Comparison of ENCODE assay signal across 10 mouse cellular contexts in genomic region chr16:72913134-72913533, GRCm38 (mm10).
DNase-seq lines count a peak whose midpoint lies in the region; ATAC-seq and TF ChIP-seq lines count a peak whose summit lies in the region.
"Had no signal": no experiment of that assay in that cellular context is flagged by ENCODE, and none has a peak within 500 bp of the region (broad histone marks: within the 10 kb centered on the region; RNA-seq: fewer than 3 reads in every experiment).

No protein-coding gene starts in this region.

- H3K9me3 ChIP-seq in liver, embryonic 11.5 days (ENCODE audit: control insufficient read depth, low read length), result no peaks in the 10 kb centered on the region
- no peaks in the 10 kb centered on the region for H3K9me3 ChIP-seq in heart, postnatal 0 days (replicated peaks; ENCODE audit: control insufficient read depth, low read length)
- H3K9me3 ChIP-seq in limb, embryonic 10.5 days (replicated peaks), result no peaks in the 10 kb centered on the region
- H3K9me3 ChIP-seq: liver, embryonic 13.5 days had no signal

- no peaks in the 10 kb centered on the region for H3K4me1 ChIP-seq in liver, embryonic 11.5 days (replicated peaks; ENCODE audit: control insufficient read depth, insufficient read depth, low read length)
- H3K4me1 ChIP-seq in heart, postnatal 0 days (ENCODE audit: control insufficient read depth, insufficient read depth), result no peaks in the 10 kb centered on the region
- H3K4me1 ChIP-seq in limb, embryonic 10.5 days, result no peaks in the 10 kb centered on the region
- H3K4me1 ChIP-seq: liver, embryonic 13.5 days had no signal

- no peaks in the 10 kb centered on the region for H3K36me3 ChIP-seq in liver, embryonic 11.5 days (ENCODE audit: control insufficient read depth, insufficient read depth, low read length)
- no peaks in the 10 kb centered on the region for H3K36me3 ChIP-seq in heart, postnatal 0 days (replicated peaks; ENCODE audit: control insufficient read depth, insufficient read depth, low read length)
- H3K36me3 ChIP-seq in limb, embryonic 10.5 days, result no peaks in the 10 kb centered on the region
- H3K36me3 ChIP-seq: liver, embryonic 13.5 days had no signal

- DNase-seq in liver, result peak; percentile 8
- no peak for DNase-seq in liver, embryonic 11.5 days (ENCODE audit: low spot score)
- DNase-seq in cerebellum, adult 11-12 months, result peak; percentile 89
- no peak for DNase-seq in heart, postnatal 0 days (ENCODE audit: low spot score)
- DNase-seq in left cerebral cortex, adult 18-20 months (ENCODE audit: low spot score in 2 of 2), result peak; percentile 80
- DNase-seq in limb, embryonic 10.5 days (ENCODE audit: low spot score), result no peak
- no peak for DNase-seq in spleen, postnatal 36 days (ENCODE audit: low spot score in 2 of 2)
- no peak for DNase-seq in thymus, postnatal 25 days
- DNase-seq: liver, embryonic 13.5 days had no signal

- no peak overlapping the region for H3K27ac ChIP-seq in liver, embryonic 11.5 days (ENCODE audit: low read depth, low read length)
- H3K27ac ChIP-seq in heart, postnatal 0 days (ENCODE audit: low read depth), result no peak overlapping the region
- H3K27ac ChIP-seq in limb, embryonic 10.5 days, result no peak overlapping the region
- H3K27ac ChIP-seq: liver, embryonic 13.5 days had no signal

- no peak for ATAC-seq in liver, embryonic 11.5 days (replicated peaks; ENCODE audit: low FRiP score)
- 0 out of 2 replicates have a peak, but pooled peaks have one; percentile 14 for ATAC-seq in heart, postnatal 0 days (ENCODE audit: insufficient read depth, low read depth)

- no peak for TF ChIP-seq CTCF in heart, postnatal 0 days (IDR thresholded peaks at IDR 0.05; ENCODE audit: low read depth)

- 0 out of 2 replicates have a peak, but pooled peaks have one; percentile 29 for TF ChIP-seq EP300 in heart, postnatal 0 days (IDR thresholded peaks at IDR 0.05; ENCODE audit: low read depth)

- H3K4me2 ChIP-seq in liver, embryonic 11.5 days, result no peak overlapping the region
- H3K4me2 ChIP-seq in heart, postnatal 0 days (ENCODE audit: low read depth, low read length), result no peak overlapping the region
- H3K4me2 ChIP-seq: liver, embryonic 13.5 days had no signal

- 60% methylated on average over 5 of the region's 5 CpGs for WGBS in liver, embryonic 11.5 days
- 50% methylated on average over 5 of the region's 5 CpGs for WGBS in heart, postnatal 0 days
- WGBS in limb, embryonic 10.5 days, result 90% methylated on average over 5 of the region's 5 CpGs

- no peaks in the 10 kb centered on the region for H3K27me3 ChIP-seq in liver, embryonic 11.5 days (replicated peaks; ENCODE audit: control insufficient read depth, insufficient read depth, low read length)
- no peaks in the 10 kb centered on the region for H3K27me3 ChIP-seq in heart, postnatal 0 days (ENCODE audit: control insufficient read depth, insufficient read depth, low read length)
- H3K27me3 ChIP-seq in limb, embryonic 10.5 days (ENCODE audit: low read depth, poor library complexity, severe bottlenecking), result no peaks in the 10 kb centered on the region
- H3K27me3 ChIP-seq: liver, embryonic 13.5 days had no signal

- H3K4me3 ChIP-seq in liver, embryonic 11.5 days (ENCODE audit: low read depth, low read length), result no peak overlapping the region
- H3K4me3 ChIP-seq in heart, postnatal 0 days (ENCODE audit: low read depth, low read length), result no peak overlapping the region
- H3K4me3 ChIP-seq in limb, embryonic 10.5 days, result no peak overlapping the region
- H3K4me3 ChIP-seq: erythroblast, embryonic 14.5 days; liver, embryonic 13.5 days had no signal

- no peak overlapping the region for H3K9ac ChIP-seq in liver, embryonic 11.5 days (ENCODE audit: low read depth, low read length)
- no peak overlapping the region for H3K9ac ChIP-seq in heart, postnatal 0 days (replicated peaks; ENCODE audit: low read depth, low read length)
- H3K9ac ChIP-seq: liver, embryonic 13.5 days had no signal

Comparison
In these comparisons a context has a peak if more than half of its experiments do, and no peak if none do; other contexts are left out.
1. DNase-seq: peak in liver (single experiment), cerebellum, adult 11-12 months (single experiment) and left cerebral cortex, adult 18-20 months (2 of 2); none in liver, embryonic 11.5 days (single experiment), heart, postnatal 0 days (single experiment), limb, embryonic 10.5 days (single experiment), spleen, postnatal 36 days (0 of 2) and thymus, postnatal 25 days (single experiment).